Mouse (Mus musculus): ENCODE results near the gene Cdk14. TPM values are rescaled to one million over a fixed set of nuclear protein-coding genes. Genes with fewer than 3 reads are reported as not detected.

The Cdk14 gene
- 35.8 and 36.1 TPM in 2 replicates for polyA plus RNA-seq (2015; fragmentation: Nextera tagmentation; extraction: Ambion mirVana)

DNA sequence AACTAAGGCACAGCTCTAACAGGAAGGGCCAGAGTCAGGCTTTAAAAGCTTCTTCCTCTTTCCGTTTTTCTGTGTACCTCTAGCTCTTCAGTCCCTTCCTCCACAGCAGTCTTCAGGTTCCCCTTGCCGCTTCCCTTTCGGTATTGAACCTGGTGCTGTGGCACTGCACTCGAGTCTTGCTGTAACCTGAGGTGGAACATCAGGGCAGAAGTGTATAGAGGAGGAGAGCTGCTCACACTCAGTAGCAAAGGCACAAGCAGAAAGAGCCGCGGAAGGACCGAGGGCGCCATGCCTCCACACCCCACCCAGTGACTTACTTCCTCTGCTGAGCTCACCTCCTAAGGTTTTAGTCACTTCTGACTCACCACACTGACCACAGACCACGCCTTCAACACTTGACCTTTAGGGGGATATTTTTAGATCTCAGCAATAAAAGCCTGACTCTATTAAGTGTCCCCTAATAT is at the start of gene Cdk14:
Cdk14 (minus strand) TSS at position 321 of the 464 bp plus-strand sequence.
- Histone ChIP-seq H3K27ac (no peak within 1 kb of the TSS), H3K4me3 (no peak within 1 kb of the TSS), H3K9ac (no peak within 1 kb of the TSS), H3K4me1 (replicated peaks) (no peaks in the 10 kb centered on the region), H3K4me2 (no peak within 1 kb of the TSS), H3K9me3 (no peaks in the 10 kb centered on the region), H3K36me3 (no peaks in the 10 kb centered on the region), H3K27me3 (no peaks in the 10 kb centered on the region)
- no peak for ATAC-seq (ENCODE audit: low FRiP score)
- 87% methylated on average over 9 of the region's 9 CpGs for WGBS

DNA sequence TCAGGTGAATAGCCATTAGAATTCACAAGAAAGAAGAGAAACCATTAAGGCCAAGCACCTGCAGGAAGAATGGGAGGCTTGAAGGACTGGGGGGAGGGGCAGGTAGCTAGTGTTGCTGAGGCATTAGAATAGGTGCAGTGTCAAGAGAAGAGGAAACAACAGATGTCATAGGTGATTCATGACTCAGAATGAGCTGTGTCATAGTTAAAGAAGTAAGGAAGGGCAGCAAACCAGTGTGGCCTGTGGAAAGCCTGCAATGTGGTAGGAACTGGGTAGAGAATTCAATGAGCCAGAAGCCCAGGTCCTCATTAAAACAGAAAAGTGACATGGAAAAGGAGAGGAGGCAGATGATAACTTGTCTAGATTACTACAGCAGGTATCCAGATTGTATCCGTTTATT is 45.1 kb upstream of the Cdk14 start:
- Histone ChIP-seq H3K4me3 (no peak overlapping the region), H3K9ac (no peak overlapping the region), H3K27ac (no peak overlapping the region), H3K36me3 (no peaks in the 10 kb centered on the region), H3K27me3 (no peaks in the 10 kb centered on the region), H3K4me1 (replicated peaks) (no peaks in the 10 kb centered on the region), H3K4me2 (no peak overlapping the region), H3K9me3 (no peaks in the 10 kb centered on the region)
- WGBS: 73% methylated on average over 1 of the region's 1 CpGs
- ATAC-seq (ENCODE audit: low FRiP score): no peak

DNA sequence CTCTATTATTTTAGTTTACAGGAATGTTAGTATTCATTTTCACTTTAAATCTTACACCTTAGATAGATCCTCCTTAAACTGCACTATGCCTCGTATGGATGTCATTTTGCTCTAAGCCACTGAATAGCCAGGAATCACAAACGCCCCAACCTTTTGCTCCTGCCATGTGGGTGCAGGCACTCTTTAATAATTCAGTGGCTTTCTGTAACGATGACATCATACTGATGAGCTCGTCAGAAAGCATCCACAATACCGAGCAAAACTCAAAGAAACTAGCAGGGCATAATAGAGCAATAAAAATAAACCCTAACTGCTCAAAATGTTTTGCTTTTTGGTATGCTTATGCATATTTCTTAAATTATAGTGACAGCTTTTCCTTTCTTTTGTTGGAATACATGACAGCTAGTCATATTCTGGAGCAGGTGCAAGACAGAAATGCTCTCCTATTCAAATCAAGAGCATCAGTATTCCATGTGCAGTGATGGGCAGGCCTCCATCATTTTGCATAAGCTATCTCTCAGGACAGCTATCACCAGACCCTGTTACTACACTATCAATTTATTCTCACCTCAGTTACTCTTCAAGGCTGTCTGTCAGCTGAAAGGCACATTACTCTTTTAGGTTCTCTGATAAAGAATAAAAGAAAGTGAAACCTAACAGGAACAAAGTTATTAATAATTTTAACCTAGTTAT is 11.8 kb upstream of the Cdk14 start:
- WGBS: 41% methylated on average over 5 of the region's 5 CpGs
- H3K27me3 ChIP-seq: no peaks in the 10 kb centered on the region
- H3K9me3 ChIP-seq: no peaks in the 10 kb centered on the region
- no peaks in the 10 kb centered on the region for H3K36me3 ChIP-seq
- H3K4me2 ChIP-seq: no peak overlapping the region
- no peak overlapping the region for H3K4me3 ChIP-seq
- peak; percentile 73 for ATAC-seq (ENCODE audit: low FRiP score)
- H3K9ac ChIP-seq: no peak overlapping the region
- H3K27ac ChIP-seq: 0 out of 2 replicates have a peak overlapping the region, but pooled peaks have one; percentile 6
- H3K4me1 ChIP-seq (replicated peaks): no peaks in the 10 kb centered on the region

DNA sequence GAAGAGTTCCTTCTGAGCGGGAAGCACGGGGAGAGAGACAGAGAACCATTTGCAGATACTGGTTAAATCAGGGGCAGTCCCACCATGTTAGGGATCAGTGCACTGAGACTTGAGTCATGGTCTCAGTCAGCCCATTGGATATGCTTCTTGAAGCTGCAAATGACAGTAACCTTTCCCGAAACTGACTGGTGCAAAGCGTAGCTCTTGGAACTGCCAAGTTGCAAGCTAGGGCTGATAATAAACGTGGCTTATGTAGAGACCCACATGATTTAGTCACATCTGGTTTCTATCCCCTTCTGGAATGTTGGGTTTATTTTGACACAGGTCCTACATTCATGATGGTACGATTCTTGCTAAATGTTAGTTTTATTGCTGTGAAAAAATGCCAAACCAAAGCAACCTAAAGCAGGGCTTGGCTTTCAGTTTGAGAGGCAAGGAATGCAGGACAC is 3.6 kb upstream of the Cdk14 start:
- 84% methylated on average over 6 of the region's 6 CpGs for WGBS

DNA sequence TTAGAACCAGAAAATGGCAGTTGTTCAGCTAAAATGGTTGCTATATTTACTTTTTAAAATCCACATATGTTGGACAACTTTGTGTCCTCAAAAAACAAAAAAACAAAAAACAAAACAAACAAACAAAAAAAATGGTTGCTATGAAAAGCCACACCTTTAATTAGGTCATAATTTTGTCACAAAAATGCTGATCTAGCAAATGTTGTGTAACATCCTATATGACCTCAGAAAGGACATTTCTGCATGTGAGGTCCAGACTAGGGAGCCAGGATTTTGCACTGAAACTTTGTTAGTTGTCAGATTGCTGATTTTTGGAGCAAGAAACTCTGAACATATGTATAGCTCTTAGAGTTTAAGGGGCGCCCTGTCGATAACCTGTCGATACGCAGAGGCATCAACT is 3.0 kb upstream of the Cdk14 start:
- H3K36me3 ChIP-seq: no peaks in the 10 kb centered on the region
- ATAC-seq (ENCODE audit: low FRiP score): no peak
- WGBS: 95% methylated on average over 4 of the region's 4 CpGs

More for the DNA sequence above, 3.6 kb upstream of the Cdk14 start:
- Histone ChIP-seq H3K4me1 (replicated peaks) (no peaks in the 10 kb centered on the region), H3K27ac (no peak overlapping the region), H3K36me3 (no peaks in the 10 kb centered on the region), H3K27me3 (no peaks in the 10 kb centered on the region), H3K9ac (no peak overlapping the region), H3K4me2 (no peak overlapping the region), H3K9me3 (no peaks in the 10 kb centered on the region), H3K4me3 (no peak overlapping the region)
- ATAC-seq (ENCODE audit: low FRiP score): no peak

DNA sequence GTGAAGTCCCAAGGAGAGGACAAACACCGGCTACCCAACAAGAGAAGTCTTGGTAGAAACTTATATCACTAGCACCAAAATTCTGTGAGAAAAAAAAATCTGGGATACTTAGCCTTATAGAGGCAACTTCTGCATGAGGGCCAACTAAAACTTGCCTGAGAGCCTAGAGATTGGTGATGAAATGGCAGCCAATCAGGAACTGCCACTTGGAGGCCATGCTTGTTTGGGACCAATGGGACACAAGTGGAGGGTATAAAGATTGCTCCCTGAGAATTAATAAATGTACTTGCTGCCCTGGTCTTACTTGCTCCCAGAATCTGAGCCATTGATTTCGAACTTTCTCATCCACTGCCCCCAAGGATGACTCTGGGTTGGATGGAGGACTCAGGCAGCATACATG is 1.3 kb upstream of the Cdk14 start:
- Histone ChIP-seq H3K27ac (no peak overlapping the region), H3K4me3 (no peak overlapping the region), H3K9me3 (no peaks in the 10 kb centered on the region), H3K9ac (no peak overlapping the region), H3K36me3 (no peaks in the 10 kb centered on the region), H3K4me1 (replicated peaks) (no peaks in the 10 kb centered on the region), H3K27me3 (no peaks in the 10 kb centered on the region), H3K4me2 (no peak overlapping the region)
- 90% methylated on average over 2 of the region's 2 CpGs for WGBS
- ATAC-seq (ENCODE audit: low FRiP score): no peak

More for the DNA sequence above, 3.0 kb upstream of the Cdk14 start:
- Histone ChIP-seq H3K27me3 (no peaks in the 10 kb centered on the region), H3K4me2 (no peak overlapping the region), H3K4me3 (no peak overlapping the region), H3K9ac (no peak overlapping the region), H3K27ac (no peak overlapping the region), H3K9me3 (no peaks in the 10 kb centered on the region), H3K4me1 (replicated peaks) (no peaks in the 10 kb centered on the region)

DNA sequence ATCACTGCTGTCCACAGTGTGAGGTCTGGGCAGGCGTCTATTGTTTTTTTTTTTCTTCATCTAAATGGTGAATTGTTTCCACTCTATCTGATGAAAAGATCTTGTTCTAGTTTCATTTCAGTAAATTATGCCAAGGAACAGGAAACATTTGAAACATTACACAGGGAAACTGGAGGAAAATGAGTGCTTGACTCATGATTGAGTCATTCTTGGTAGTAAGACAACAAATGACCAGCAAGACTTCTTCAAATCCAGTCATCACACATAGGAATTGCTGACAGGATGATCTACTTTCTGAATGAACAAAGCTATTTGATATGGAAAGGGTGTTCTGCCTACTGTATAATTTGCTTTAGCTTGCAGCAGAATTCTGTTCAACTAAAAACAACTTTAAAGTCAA is 859 bp downstream of the Cdk14 start:
- H3K9ac ChIP-seq: no peak overlapping the region
- H3K4me1 ChIP-seq (replicated peaks): no peaks in the 10 kb centered on the region
- WGBS: 94% methylated on average over 1 of the region's 1 CpGs
- no peaks in the 10 kb centered on the region for H3K9me3 ChIP-seq
- ATAC-seq (ENCODE audit: low FRiP score): no peak
- no peak overlapping the region for H3K27ac ChIP-seq
- no peak overlapping the region for H3K4me2 ChIP-seq
- H3K36me3 ChIP-seq: no peaks in the 10 kb centered on the region
- H3K27me3 ChIP-seq: no peaks in the 10 kb centered on the region
- H3K4me3 ChIP-seq: no peak overlapping the region

DNA sequence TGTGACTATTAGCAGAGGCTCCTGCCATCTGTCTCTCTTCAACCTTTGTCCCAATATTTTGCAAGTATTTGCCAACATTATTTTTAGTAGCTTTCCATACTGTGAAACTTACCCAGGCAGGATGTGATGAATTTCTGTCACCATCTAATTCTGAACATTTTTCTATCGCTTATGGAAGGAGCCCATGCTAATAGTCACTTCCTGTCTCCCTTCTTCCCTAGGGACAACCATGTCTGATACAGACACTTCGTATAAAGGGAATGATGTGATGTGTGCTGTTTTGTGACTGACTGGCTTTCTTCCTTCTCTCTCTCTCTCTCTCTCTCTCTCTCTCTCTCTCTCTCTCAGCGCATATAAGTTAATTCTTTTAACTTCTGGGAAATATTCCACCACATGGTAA is 5.3 kb downstream of the Cdk14 start:
- no peak for ATAC-seq (ENCODE audit: low FRiP score)
- 84% methylated on average over 3 of the region's 3 CpGs for WGBS
- no peaks in the 10 kb centered on the region for H3K36me3 ChIP-seq
- no peak overlapping the region for H3K4me2 ChIP-seq
- no peak overlapping the region for H3K27ac ChIP-seq
- no peak overlapping the region for H3K4me3 ChIP-seq
- no peak overlapping the region for H3K9ac ChIP-seq
- no peaks in the 10 kb centered on the region for H3K9me3 ChIP-seq
- H3K4me1 ChIP-seq (replicated peaks): no peaks in the 10 kb centered on the region
- no peaks in the 10 kb centered on the region for H3K27me3 ChIP-seq

DNA sequence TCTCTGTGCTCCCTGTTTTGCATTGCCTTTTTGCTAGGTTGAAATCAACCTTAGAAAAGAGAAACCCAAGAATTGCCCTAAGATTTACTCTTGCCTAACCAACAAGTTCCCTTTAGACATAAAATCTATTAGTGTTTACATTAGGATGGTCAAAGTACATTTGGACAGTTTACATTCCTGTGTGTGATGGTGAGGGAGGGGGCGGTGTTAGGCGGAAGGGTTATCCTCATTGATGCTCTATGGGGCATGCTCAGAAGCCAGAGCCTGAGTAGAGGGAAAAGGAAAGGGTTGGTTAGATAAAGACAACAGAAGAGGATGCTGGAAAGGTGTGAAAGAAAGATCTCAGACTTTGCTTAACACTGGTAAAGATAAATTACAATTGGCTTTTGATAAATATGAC is 8.2 kb downstream of the Cdk14 start:
- no peak for ATAC-seq (ENCODE audit: low FRiP score)
- H3K4me1 ChIP-seq (replicated peaks): no peaks in the 10 kb centered on the region
- H3K4me3 ChIP-seq: no peak overlapping the region
- H3K27ac ChIP-seq: no peak overlapping the region
- no peak overlapping the region for H3K9ac ChIP-seq
- H3K9me3 ChIP-seq: no peaks in the 10 kb centered on the region
- H3K4me2 ChIP-seq: no peak overlapping the region
- 95% methylated on average over 2 of the region's 2 CpGs for WGBS
- H3K27me3 ChIP-seq: no peaks in the 10 kb centered on the region
- no peaks in the 10 kb centered on the region for H3K36me3 ChIP-seq

DNA sequence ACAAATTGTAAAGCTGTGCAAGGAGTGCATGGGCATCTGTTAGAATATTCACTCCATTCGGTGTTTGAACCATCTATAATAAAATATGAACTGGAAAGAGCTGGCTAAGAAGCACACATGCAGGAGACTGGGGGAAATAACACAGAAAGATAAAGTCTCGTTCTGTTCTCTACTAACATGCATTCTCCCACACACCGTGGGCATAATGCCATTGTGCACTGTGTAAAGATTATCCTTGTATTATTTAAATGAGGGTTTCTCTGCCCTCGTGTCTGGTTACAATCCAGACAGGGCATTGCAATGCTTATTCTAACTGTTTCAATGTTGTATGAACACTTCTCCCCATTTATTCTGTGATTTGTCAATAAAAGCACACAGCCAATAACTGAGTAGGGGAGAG is 18.1 kb downstream of the Cdk14 start:
- Histone ChIP-seq H3K9ac (no peak overlapping the region), H3K27me3 (no peaks in the 10 kb centered on the region), H3K4me1 (replicated peaks) (no peaks in the 10 kb centered on the region), H3K9me3 (no peaks in the 10 kb centered on the region), H3K36me3 (no peaks in the 10 kb centered on the region), H3K4me2 (no peak overlapping the region), H3K4me3 (no peak overlapping the region), H3K27ac (no peak overlapping the region)
- ATAC-seq (ENCODE audit: low FRiP score): no peak
- whole genome bisulfite sequencing: 65% methylated on average over 4 of the region's 4 CpGs

DNA sequence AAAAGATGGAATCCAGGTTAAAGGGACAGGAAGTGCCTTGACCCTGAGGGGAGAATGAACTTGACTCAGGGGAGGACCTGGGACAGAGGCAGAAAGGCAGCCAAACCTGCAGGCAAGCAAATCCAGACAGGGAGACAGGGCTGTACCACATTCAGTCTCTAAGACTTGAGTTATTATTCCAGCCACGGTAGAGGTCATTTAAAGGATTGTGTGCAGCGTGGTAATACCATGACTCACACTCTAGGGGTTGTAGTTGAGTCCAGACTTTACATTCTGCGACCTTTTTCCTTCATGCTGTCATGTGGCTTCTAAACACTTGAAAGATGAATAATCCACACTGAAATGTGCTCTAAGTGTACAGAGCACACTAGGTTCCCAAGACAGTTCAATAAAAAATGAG is 27.3 kb downstream of the Cdk14 start:
- H3K9me3 ChIP-seq: no peaks in the 10 kb centered on the region
- no peak for ATAC-seq (ENCODE audit: low FRiP score)
- WGBS: 54% methylated on average over 3 of the region's 3 CpGs

DNA sequence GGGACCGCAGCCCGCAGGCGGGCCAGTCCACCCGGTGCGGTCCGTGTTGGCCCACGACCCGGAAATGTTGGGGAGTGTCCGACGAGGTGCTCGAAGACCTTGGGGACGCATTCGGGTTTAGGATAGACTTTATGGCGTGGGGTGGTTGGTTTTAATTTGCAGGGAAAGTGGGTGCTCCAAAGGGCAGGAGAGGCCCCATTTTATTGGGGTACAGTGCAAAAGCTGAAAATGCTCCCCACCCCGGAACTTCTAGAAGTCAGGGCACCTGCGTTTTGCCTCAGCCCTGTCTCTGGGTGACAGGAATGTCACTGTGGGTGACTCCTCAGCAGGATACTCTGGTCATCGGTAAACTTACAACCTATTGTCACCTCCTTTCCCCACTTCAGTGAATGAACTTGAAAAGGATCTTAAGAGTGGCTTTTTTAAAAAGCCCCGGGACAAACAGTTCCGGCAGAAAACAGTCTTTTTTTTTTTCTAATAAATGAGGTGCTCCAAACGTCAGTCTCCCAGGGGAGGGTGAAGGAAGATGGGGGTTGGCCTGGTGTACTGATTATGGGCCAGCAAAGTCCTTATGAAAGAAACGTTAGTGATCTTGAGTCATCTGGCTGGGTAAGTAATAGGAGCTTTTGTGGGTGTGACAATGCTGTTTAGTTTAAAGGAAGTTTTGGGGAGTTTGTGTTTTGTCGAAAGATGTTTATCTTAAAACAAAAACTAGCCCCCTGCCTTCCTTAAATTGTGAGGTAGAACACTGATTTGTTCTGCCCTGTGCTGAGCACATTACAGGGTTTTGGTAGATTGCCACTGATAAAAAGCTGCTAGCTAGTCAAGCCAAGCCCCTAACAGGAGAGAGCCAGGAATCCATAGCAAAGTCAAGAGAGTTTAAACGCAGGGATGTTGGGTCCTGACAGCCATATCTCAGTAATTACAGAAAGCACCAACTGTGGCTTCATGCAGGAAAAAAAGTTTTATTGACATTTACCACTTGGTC is 39.1 kb downstream of the Cdk14 start:
- WGBS: 4% methylated on average over 23 of the region's 23 CpGs
- H3K27me3 ChIP-seq: no peaks in the 10 kb centered on the region
- no peaks in the 10 kb centered on the region for H3K9me3 ChIP-seq
- no peaks in the 10 kb centered on the region for H3K36me3 ChIP-seq
- peak; percentile 1; the same call in 1 of the 2 replicates for ATAC-seq (ENCODE audit: low FRiP score)
- peaks cover 29% of the 10 kb centered on the region for H3K4me1 ChIP-seq (replicated peaks)
- peak overlapping the region; percentile 69 for H3K4me3 ChIP-seq
- H3K4me2 ChIP-seq: peak overlapping the region; percentile 80
- H3K9ac ChIP-seq: peak overlapping the region; percentile 92
- H3K27ac ChIP-seq: peak overlapping the region; percentile 96

More for the DNA sequence above, 27.3 kb downstream of the Cdk14 start:
- no peak overlapping the region for H3K4me3 ChIP-seq
- no peaks in the 10 kb centered on the region for H3K36me3 ChIP-seq
- H3K9ac ChIP-seq: no peak overlapping the region
- H3K27ac ChIP-seq: no peak overlapping the region
- H3K27me3 ChIP-seq: no peaks in the 10 kb centered on the region
- H3K4me2 ChIP-seq: no peak overlapping the region
- H3K4me1 ChIP-seq (replicated peaks): no peaks in the 10 kb centered on the region

Measured in hindbrain, embryonic 13.5 days (tissue).